Mouse (Mus musculus) left cerebral cortex, postnatal 14 days (tissue): Measurements from ENCODE around the gene Lamp1. TPM values are rescaled to one million over a fixed set of nuclear protein-coding genes. Genes with fewer than 3 reads are reported as not detected.

Experiments
- DNase-seq, 2 experiments: peaks; one replicate each; pipeline ENCODE4 v3.0.0; 2021 to 2022; ENCODE audit warnings: low spot score in 2 of 2, mixed read lengths in 1 of 2
- intact Hi-C: fragments of 180-260 bp; cut with DNase I; formaldehyde crosslinking; loops from one replicate; pipeline ENCODE4 v1.15.1; 2025
- microRNA-seq, 2 experiments: library from miRNA; unstranded; fragments of <30 nt; microRNA quantifications; one replicate each; pipeline ENCODE4 v1.2.0; 2022
- total RNA-seq, 2 experiments: library from RNA; stranded (reverse); gene quantifications; 2 replicates each; pipeline ENCODE4 v1.2.3; 2021

The Lamp1 gene
- total RNA-seq, 2 experiments from 2014 or later: 307 to 320 TPM

DNA sequence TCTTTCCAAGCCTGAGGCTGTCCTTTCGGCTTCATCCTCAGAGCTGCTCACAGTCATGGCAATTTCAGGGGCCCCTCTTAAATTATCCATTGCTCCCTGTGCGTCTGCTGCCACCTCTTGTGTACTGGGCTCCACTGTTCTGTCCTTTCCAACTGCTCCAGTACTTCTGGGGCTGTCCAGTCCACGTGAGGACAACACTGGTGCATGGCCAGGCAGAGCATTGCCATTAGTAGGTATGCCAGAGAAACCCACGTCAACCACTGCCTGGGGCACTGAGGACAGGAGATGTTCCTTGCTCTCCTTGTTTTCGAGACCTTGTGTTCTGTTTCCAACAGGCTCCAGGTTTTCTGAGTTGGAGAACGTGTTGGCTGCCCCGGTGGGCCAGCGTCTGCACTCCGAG is 65.5 kb downstream of the Lamp1 start:
- intact Hi-C loops: no loop called here
- DNase-seq: no peak

Small RNA genes within 50 kb of the gene (microRNA-seq; reads per million reads assigned to microRNA genes)
- gene Mir1968 (26.3 to 26.6 reads per million in 2 experiments), gene Mir7065 (0 reads per million in 2 experiments)

Other genes starting within 250 kb of the Lamp1 start
- under 1 TPM; 0.23 to 0.24 TPM for gene F7, start 133.1 kb upstream of the Lamp1 start, total RNA-seq
- not detected for gene F10, start 121.9 kb upstream of the Lamp1 start, total RNA-seq
- gene Proz, start 98.2 kb upstream of the Lamp1 start, total RNA-seq: not detected
- gene Pcid2, start 53.7 kb upstream of the Lamp1 start, total RNA-seq: 10 to 100 TPM; 26.6 to 29.0 TPM
- gene Cul4a, start 53.5 kb upstream of the Lamp1 start, total RNA-seq: 10 to 100 TPM; 56.2 to 59.6 TPM
- 1 to 10 TPM; 4.8 to 6.6 TPM for gene Grtp1, start 41.5 kb downstream of the Lamp1 start, total RNA-seq
- gene Adprhl1, start 95.0 kb downstream of the Lamp1 start, total RNA-seq: 1 to 10 TPM; 1.3 to 2.8 TPM
- gene Dcun1d2, start 129.0 kb downstream of the Lamp1 start, total RNA-seq: 10 to 100 TPM; 27.7 to 31.2 TPM
- 10 to 100 TPM; 46.9 to 53.1 TPM for gene Tmco3, start 129.0 kb downstream of the Lamp1 start, total RNA-seq
- 10 to 100 TPM; 59.4 to 65.9 TPM for gene Tfdp1, start 179.6 kb downstream of the Lamp1 start, total RNA-seq
- not detected for gene Atp4b, start 237.7 kb downstream of the Lamp1 start, total RNA-seq
- not detected for gene Grk1, start 245.9 kb downstream of the Lamp1 start, total RNA-seq